Mouse (Mus musculus): ENCODE results near the gene Spag6.

DNA sequence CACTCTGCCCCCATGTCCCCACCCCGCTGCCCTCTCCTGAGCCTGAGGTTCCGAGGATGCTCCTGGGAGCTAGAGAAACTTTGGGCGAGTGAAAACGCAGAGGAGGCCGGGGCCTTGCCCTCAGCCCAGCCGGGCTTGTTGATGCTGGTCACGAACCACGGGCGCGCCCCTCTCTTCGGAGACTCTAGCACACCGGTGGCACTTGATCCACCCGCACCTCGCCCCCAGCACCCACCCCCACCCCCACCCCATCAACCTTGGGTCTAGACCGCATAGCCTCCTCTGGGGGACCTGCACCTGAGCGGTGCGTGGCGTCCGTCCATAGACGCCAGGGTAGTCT is 749 bp downstream of the Spag6 start:
- TF ChIP-seq CTCF (IDR thresholded peaks at IDR 0.05; ENCODE audit: control insufficient read depth, insufficient read depth, insufficient replicate concordance, low read depth, low read length) = no peak
- TF ChIP-seq POLR2A (IDR thresholded peaks at IDR 0.05; ENCODE audit: control insufficient read depth, low read depth, low read length) = 0 out of 2 replicates have a peak, but pooled peaks have one; percentile 31

Data from testis, adult 2 months (tissue).